Mouse (Mus musculus) NIH3T3 (cell line): ENCODE data around the gene Asb7.

ENCODE experiments used
- DNase-seq: peaks from one replicate; pipeline ENCODE4 v3.0.0-alpha.2; 2012; ENCODE audit warnings: low read depth

Gene Asb7

DNA sequence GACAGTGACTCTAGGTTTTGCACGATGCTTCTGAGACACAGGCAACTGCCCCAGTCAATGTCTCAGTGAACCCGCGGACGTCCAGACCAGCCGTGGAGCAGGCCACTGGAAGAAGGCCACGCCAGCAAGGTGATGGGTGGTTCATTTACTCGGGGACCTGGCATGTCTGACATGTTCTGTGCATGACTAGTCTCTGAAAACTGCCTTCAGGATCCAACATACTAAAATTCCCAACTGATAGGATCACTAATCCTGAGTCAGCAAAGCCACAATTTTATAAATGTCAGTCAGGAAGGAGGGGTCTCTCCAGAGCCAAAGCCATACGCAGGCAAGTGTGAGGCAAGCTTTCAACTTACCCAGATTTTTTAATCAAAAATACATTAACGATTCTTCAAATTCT lies 35.8 kb downstream of the Asb7 start:
- DNase-seq: peak; percentile 41

DNA sequence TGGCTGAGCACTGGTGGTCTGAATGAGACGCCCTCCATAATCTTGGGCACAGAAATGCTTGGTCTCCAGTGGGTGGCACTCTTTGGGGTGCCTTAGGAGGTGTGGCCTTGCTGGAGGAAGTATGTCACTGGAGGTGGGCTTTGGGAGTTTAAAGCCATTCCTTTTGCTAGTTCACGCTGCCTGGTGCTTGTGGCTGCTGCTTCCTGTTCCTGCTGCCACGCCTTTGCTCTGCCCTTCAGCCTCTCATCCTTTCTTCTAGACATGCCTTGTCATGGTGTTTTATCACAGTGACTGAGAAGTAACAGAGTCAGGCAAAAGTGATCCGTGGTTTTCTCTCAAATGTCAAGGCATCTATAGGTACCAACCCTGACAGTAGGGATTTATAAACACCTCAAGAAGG lies 37.2 kb downstream of the Asb7 start:
- no peak for DNase-seq

DNA sequence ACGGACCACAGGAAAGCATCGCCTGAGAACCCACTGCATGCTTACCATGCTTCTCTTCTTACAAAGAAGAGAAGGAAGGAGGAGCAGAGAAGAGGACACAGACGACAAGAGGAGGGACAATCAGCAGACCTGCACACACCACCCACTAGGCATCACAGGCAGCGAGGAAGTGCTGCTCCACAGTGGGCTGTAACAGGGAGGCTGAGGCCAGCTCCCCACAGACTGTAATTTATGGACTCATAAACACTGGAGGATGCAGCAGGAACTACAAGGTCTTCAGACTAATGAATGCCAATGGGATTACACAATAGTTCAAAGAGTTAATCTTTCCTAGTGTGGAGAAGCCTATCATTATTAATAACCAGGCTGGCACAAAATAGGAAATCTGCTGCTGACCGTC lies 38.5 kb downstream of the Asb7 start:
- no peak for DNase-seq

DNA sequence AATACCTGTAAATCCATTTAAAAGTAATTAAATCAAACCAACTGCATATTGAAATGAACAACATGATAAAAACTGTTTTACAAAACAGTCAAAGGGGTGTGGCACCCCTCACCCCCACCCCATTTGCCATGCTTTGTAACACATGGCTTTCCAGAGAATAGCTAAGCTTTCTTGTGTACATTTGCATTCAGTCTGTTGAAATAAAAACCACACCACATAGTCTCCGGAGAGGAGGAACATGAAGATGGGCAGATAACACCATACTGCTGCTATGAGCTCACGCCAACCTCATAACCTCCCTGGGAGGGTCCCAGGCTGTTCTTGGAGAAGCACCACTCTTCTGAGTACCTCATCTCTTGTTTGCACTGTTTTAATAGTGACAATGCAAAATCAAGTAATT lies 40.2 kb downstream of the Asb7 start:
- DNase-seq: no peak

DNA sequence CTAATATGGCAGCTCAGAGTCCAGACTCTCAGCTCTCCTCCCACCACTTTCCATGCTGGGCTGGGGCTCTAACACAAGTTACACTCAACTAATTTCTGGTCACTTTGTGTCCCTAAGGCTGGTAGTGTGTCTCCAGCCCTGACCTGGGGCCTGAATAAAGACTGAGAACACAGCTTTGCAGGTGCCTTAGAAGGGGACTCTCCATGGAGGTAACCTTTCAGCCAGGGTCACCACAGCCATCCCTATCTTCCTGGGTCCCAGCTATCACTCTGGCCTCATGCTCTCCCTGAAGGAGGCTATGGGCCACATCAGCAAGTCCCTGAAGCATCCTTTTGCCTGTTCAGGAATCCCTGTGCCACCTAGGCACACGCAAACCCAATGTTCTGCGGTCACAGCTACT lies 43.7 kb downstream of the Asb7 start:
- DNase-seq: no peak

DNA sequence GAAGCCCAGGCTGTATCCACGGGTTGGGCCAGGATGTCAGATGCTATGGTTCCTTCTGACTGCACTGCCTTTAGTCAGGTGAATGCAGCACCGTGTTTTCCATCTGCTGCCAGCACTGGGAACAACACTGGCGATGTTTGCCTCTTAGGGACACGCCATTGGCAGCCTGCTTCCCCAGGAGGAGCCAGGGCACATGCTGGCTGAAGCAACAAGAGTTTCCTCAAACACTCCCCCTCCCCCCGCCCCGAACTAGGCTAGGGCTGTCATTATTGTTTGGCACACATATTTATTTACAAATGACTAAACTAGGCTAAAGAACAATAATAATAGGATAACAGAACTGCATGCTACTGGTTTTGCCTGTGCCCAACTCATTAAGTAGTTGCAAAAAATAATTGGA lies 56.0 kb downstream of the Asb7 start:
- no peak for DNase-seq

DNA sequence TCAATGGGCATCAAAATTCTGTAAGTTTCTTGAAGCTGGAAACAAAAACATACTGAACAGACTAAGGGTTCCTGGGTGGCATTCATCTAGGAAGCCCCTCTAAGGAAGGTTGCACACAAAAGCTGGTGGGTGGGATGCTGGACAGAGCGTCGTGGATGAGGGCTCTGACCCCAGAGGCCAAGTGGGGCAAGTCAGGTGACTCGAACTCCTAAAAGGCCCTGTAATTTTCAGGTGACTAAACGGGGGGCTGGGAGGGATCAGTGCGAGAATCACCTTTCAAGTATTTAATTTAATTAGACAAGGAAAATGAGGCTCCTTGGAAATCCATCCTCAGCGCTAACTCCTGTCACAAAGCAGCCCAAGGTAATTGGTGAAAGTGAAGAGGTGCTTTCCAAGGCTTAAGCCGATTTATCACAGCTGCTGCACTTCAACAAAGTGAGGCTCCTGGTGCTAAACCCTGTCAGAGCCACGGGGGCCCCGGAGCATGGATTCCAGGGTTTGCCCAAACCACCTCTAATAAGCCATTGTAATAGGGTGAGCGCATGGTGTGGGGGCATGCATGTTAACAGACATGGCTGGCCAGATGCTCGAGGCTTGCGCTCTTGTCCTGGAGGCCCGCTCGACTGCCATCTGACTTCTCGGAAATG lies 59.1 kb downstream of the Asb7 start:
- DNase-seq: no peak

DNA sequence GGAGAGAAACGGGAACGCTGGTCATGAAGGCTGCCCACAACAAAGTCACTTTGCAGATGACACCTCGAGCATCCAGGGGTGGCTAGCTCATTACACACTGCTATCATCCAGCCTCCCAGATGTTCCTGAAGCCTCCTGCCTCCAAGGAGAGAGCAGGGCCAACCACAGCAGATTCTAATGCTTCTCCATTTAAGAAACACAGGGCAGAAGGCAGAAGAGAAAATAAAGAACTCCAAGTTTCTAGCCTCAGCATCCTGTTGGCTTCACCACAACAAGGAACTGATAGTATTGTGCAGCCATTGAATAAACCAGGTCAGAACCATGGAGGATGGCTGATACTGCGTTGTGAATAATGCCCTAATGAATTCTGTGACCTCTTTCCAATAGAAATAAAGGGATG lies 60.0 kb downstream of the Asb7 start:
- no peak for DNase-seq

DNA sequence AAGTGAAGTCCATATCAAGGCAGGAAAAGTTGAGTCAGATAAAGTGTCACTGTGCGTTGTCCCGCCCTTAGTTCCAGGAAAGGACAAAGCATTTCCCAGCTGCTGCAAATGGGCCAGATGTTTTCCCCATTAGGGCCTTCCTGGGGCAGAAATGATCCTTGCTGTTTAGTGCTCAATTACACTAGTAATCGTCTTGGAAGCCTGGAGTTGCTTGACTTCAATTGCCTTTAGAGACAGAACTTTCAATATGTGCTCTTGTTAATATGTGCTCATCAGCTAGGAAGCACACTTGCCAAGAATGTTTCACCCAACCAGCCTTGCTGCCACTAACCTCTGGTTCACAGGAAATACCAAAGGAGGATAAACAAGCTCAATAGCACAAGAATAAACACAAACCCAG lies 66.0 kb downstream of the Asb7 start:
- DNase-seq: no peak

DNA sequence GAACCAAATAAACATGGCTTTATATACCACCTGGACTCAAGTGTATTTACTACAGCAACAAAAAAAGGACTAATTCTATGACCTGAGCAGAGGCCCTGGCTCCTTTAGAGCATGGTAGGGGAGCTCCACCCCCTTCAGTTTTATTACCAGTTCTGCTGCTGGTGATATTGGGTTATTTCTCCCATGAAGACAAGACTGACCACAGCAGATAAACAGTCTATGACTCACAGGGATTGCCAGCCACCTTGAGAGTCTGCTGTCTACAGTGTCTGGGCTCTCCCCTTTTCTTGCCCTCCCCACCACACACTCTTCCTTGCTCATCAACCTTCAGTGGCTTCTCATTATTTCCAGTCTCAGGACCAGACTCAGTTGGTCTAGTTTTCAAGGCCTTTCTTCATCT lies 87.5 kb downstream of the Asb7 start:
- peak; percentile 26 for DNase-seq

DNA sequence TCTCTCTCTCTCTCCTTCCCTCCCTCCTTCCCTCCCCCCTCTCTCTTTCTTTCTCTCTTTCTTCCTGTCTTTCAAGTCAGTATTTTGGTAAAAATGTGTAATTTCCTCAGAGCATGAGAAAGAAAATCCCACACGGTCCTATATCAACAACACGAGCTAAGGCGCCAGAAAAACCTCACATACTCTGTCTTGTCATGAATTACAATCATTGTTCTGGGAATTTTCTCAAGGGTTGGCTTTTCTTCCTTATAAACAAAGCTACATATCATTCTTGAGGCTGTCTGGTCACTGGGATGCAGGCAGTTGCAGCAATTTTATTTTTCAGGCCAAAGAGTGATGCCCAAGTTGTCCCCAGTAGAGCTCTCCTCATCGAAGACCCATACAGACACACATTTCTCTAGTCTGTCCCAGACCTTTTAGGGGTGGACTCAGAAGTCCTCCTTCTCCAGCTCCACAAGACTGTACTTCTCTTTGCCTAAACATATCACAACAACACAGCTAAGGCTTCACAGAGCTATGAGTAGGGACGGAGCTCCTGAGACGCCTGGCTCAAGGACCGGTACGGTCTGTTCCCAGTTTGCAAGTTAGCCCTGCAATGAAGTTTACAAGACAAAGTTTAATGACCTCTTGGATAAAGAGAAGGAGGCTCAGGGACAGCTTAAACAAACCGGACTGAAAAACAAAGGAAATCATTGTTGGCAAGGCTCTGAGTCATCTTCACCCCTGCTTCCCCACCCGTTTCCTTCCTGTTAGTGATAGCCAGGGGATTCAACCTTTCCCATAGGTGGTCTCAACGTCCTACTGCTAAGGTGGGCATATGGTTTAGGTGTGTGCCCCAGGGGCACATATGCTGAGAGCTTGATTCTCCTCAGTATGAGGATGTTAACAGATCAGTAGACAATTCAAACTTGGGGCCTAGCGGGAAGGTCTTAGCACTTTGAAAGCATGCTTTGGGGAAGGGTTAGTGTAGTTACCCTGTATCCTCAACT lies 88.5 kb downstream of the Asb7 start:
- DNase-seq: peak; percentile 24

DNA sequence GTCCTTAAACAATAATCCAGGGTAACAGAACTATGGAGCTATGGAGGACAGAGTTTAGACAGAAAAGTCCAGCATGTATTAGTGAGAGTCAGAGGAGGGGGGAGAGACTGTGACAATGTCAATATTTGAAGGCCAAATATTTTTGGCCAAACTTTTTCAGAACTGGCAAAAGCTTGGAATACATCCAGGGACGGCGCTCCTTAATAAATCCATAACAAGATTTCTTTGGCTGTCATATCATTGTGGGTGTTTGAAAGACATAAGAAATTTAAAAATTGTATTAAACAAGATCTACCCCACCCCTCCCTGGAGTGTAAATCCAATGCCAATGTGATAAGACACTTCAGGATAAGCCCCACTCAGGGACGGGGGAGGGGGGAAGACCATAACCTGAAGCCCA lies 89.3 kb downstream of the Asb7 start:
- no peak for DNase-seq

DNA sequence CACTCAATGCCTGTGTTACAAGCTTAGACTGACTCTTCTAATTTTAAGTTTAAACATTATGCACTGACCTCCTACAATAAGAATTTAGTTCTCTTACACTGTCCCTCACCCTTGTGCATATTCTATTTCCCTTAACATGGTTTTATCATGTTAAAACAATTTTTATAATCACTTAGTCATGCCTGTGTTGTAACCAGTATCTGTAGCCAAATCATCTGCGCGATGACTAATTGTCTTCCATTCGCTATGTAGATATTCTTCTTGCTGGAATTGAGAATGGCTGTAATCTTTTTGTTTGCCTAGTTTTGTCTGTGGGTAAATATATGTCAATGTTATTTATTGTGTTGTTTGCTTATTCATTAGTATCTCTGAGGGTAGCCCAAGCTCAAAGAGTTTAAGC lies 91.5 kb downstream of the Asb7 start:
- DNase-seq: peak; percentile 80
